Mouse (Mus musculus) Patski (cell line): ENCODE results near the gene Glb1l2. TPM values are rescaled to one million over a fixed set of nuclear protein-coding genes. Genes with fewer than 3 reads are reported as not detected.

ENCODE experiments used
- ATAC-seq: fragments of 100-300 bp; one replicate; pipeline ENCODE4 v1.8.0; 2021
- CTCF ChIA-PET: fragments of 350-600 bp; sonication (Branson Sonifier 250); formaldehyde crosslinking; loops from one replicate; lab custom pipeline; 2022; ENCODE audit warnings: inconsistent platforms; lab: Charles Lee
- POLR2A ChIA-PET: fragments of 350-600 bp; sonication (Branson Sonifier 250); formaldehyde crosslinking; loops from one replicate; lab custom pipeline; 2022; ENCODE audit warnings: antibody characterized with exemption, inconsistent platforms; lab: Charles Lee
- DNase-seq: peaks from one replicate; pipeline ENCODE4 v3.0.0-alpha.2; 2011; ENCODE audit warnings: low read depth, low spot score
- H3K27me3 ChIP-seq: fragments of 371-371 bp; one replicate; pipeline ENCODE4 v1.5.1; 2021
- CTCF ChIP-seq: fragments of 100-300 bp; IDR thresholded peaks from one replicate; pipeline ENCODE4 v1.5.1; 2021
- in situ Hi-C: fragments of 300-500 bp; cut with MboI; formaldehyde crosslinking; loops from 3 replicates; pipeline ENCODE4 v1.11.1; 2018; ENCODE audit warnings: low pct_unique_long_range_greater_than_20kb, mixed read lengths
- polyA plus RNA-seq: library from polyadenylated mRNA; unstranded; gene quantifications from one replicate; pipeline ENCODE4 v1.2.3, GENCODE M21; 2021

The Glb1l2 gene
- 0.01 TPM for polyA plus RNA-seq

DNA sequence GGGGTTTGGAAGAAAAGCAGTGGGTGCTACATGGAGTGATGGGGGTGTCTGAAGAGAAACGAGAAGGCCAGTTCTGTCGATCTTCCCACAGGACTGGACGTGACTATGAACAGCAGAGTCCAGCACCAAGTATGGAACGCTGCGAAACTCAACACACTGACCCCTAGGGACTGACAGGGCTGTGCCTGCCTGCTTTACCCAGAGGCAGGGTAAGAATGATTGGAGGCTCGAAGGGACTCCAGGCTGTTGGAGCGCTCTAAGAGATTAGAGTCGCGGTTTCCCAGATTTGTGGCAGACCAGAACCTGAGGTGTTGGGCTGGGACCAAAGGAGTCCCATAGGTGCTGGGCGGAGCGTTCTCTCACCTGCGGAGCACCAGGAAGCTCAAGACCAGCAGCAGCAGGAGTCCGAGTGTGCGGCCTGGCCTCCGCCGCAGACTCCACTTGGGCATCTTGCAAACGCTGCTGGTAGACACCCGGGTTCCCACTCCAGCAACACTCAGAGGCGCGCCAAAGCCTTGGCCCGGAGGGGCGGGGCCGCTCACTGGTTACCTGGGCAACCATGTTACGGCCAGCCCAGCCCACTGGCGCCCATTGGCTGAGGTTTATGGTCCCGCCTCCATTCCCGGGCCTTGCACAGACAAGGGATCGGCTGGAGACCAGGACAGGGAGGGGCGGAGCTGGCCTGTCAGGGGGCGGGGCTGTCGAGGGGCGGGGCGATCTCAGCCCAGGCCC is at the start of gene Glb1l2:
Gene Glb1l2 (minus strand): TSS at position 534 of the 732 bp plus-strand sequence.
- peaks cover 10% of the 10 kb centered on the region for H3K27me3 ChIP-seq
- no peak for TF ChIP-seq CTCF
- ChIA-PET POLR2A (no interaction called here), CTCF (no interaction called here)
- ATAC-seq: peak; percentile 21
- no peak for DNase-seq
- in situ Hi-C loops: no loop called here

DNA sequence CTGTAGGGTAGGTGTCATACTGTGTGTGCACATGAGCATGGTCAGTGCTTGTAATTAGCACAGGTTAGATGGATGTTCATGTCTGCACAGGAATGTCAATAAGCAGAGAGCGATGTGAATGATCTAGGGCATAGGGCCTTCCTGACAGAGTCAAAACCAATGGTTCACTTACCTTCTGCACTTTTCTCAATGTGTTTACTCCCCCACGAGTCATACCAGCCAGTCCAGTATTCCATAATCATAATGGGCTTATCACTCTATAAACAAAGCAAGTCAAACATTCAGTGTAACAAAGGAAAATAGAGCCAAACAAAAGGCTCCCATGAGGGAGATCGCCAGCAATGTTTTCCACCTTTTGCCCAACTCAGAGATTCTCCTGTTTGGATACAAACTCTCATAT is 24.8 kb upstream of the Glb1l2 start:
- no peak for TF ChIP-seq CTCF
- CTCF ChIA-PET: no interaction called here
- in situ Hi-C loops: no loop called here
- POLR2A ChIA-PET: no interaction called here
- ATAC-seq (no peak), DNase-seq (no peak)
- H3K27me3 ChIP-seq: peaks cover 5% of the 10 kb centered on the region

DNA sequence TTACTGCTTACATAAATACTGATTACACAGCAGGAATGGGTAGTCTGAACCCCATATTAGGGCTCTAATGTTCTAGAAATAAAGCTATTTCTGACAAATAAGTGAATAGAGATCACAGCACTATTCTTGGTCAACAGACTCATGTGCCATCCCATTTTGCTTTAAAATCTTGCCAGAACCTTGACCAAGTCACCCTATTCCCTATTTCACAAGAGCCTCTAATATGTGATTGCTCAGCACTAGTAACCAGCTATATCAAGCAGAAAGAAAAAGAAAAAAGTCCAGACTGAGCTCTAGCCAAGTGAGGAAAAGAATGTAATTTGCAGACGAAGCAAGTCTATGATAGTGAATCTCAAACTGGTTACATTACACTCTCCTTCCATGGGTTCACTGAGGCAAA is 13.7 kb upstream of the Glb1l2 start:
- peaks cover 11% of the 10 kb centered on the region for H3K27me3 ChIP-seq
- no peak for TF ChIP-seq CTCF
- CTCF ChIA-PET: no interaction called here
- POLR2A ChIA-PET: no interaction called here
- ATAC-seq: no peak
- in situ Hi-C loops: no loop called here
- DNase-seq: no peak

DNA sequence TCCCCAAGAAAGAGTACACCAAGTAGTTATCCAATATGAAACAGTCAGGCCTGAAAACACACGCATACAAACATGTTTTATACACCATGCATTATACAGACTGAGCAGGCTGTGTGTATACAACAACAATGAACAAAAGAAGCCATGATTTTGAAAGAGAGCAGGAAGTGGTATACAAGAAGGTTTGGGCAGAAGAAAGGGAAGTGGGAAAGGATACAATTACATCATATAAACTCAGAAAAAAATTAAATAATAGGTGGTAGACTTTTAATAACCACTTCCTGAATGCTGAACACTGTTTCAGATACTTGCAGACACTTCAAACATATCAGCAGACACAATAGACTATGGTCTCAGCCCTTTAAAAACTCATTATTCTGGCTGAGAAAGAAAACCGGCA is 2.5 kb upstream of the Glb1l2 start:
- TF ChIP-seq CTCF: no peak
- DNase-seq (no peak), ATAC-seq (no peak)
- POLR2A ChIA-PET: no interaction called here
- in situ Hi-C loops: no loop called here
- CTCF ChIA-PET: no interaction called here
- peaks cover 4% of the 10 kb centered on the region for H3K27me3 ChIP-seq

DNA sequence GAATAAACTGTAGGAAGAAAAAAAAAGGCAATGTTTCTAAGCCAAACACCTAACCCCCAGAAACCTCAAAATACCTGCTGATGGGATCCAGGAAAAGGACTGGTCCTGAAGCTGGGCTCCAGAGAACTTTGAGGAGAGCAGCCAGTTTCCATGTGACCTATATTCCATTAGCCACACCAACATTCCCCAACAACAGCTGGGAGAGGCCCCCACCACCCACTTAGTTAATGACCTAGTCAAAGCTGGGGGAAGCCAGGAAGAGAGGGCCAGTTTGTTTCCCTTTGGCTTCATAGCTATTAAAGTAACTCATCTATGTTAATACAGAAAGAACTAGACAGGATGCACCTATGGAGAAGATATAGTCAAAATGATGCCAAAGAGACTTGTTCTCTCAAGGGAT is 1.9 kb downstream of the Glb1l2 start:
- ATAC-seq (no peak), DNase-seq (no peak)
- POLR2A ChIA-PET: no interaction called here
- TF ChIP-seq CTCF: no peak
- CTCF ChIA-PET: no interaction called here
- in situ Hi-C loops: no loop called here
- H3K27me3 ChIP-seq: peaks cover 10% of the 10 kb centered on the region

DNA sequence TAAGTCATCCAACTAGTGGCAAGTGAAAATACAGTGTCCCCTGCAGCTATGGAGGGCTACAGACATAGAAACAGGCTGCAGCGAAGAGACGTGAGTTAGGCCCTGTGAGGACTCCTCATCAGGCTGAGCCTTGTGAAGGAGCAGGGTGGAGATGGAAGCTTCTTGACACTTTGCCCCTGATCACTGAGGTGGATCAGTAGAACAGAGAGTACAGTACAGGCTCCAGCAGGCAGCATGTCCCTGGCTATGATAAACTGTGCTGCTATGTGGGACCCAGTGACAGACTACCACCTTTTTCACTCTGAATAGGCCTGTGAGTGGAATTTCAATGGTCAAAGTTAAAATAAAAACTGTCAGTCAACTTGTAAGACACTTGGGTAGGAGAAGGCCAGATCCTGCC is 5.9 kb downstream of the Glb1l2 start:
- CTCF ChIA-PET: no interaction called here
- no peak for TF ChIP-seq CTCF
- POLR2A ChIA-PET: no interaction called here
- no peak for DNase-seq
- H3K27me3 ChIP-seq: peaks cover 10% of the 10 kb centered on the region
- ATAC-seq: no peak
- in situ Hi-C loops: no loop called here

DNA sequence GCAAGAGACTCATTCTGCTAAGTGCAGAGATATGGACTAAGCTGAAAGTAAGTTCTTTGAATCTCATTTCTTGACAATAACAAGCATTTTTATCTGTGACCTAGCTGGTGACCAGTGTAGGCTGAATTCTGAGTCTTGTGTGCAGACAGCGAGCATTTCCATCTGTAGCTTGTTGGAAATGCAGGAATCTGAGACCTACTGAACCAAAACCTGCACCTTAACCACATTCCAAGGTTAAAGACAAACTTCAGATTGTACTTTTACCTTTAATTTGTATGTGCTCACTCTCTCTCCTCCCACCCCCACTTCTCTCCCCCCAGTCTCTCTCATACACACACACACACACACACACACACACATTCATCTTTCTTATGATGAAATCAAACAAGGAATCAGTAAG is 7.5 kb downstream of the Glb1l2 start:
- no peak for ATAC-seq
- in situ Hi-C loops: no loop called here
- no peak for TF ChIP-seq CTCF
- peaks cover 14% of the 10 kb centered on the region for H3K27me3 ChIP-seq
- ChIA-PET CTCF (no interaction called here), POLR2A (no interaction called here)
- no peak for DNase-seq

DNA sequence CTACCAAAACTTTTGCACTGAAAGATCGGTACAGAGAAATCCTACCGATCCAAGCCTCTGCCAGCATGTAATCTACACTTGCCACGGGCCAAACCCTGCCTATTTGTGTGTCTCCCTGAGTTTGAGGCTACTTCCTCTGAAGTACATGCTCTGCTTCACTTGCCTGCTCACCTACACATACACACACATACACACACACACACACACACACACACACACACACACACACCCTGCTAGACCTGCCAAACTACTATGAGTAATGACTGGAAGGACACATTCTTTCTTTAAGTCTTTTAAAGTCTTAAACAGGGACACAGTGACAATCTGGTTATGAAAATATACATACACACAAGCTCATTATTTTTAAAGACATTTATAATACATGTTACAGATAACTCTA is 8.1 kb downstream of the Glb1l2 start:
- ChIA-PET CTCF (no interaction called here), POLR2A (no interaction called here)
- no peak for TF ChIP-seq CTCF
- ATAC-seq (no peak), DNase-seq (no peak)
- peaks cover 14% of the 10 kb centered on the region for H3K27me3 ChIP-seq
- in situ Hi-C loops: no loop called here

DNA sequence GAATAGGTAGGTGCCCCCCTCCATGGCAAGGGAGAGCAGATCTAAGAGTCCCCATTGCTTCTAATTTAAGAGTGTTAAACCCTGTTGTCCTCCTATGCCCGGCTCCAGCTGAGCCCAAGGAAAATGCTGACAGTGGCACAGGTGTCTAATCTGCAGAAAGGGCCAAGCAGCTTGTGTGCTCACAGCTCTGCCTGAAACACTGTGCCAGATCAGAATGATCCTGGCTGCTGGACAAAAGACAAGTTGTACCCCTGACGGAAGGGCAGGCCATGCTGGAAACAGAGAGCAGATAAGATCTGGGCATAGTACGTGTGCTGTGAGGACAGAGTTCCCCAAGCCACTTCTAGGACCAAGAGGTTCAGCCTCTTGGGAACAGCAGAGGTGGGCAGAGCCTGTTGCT is 13.4 kb downstream of the Glb1l2 start:
- no peak for TF ChIP-seq CTCF
- ChIA-PET CTCF (no interaction called here), POLR2A (no interaction called here)
- in situ Hi-C loops: no loop called here
- ATAC-seq (no peak), DNase-seq (no peak)
- H3K27me3 ChIP-seq: peaks cover 9% of the 10 kb centered on the region

DNA sequence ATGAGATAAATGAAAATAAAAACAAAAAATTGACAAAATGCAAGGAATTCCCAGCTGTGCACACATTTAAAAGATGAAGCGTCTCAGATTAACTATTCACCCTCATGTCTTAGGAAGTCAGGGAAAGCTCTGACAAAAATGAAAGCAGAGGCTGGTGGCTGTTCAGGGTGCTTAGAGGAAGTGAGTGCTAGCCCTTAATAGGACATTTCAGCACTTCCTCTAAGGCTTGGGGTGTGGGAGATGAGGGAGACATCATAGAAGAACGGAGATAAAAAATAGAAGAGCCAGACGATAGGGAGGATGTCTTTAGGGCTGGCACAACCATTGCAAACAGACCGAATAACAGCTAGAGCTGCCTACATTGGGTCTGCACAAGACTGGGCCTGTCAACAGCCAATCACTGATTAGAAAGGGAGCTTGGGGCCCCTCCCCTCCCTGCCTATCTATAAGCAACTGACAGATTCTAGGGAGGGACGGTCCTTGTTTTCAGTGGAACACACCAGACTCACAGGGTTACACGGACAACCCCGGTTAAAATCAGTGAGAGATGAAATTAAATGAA is 22.8 kb downstream of the Glb1l2 start:
- DNase-seq: no peak
- no peak for ATAC-seq
- TF ChIP-seq CTCF: no peak
- in situ Hi-C loops: no loop called here
- peaks cover 3% of the 10 kb centered on the region for H3K27me3 ChIP-seq
- POLR2A ChIA-PET: no interaction called here
- CTCF ChIA-PET: no interaction called here

DNA sequence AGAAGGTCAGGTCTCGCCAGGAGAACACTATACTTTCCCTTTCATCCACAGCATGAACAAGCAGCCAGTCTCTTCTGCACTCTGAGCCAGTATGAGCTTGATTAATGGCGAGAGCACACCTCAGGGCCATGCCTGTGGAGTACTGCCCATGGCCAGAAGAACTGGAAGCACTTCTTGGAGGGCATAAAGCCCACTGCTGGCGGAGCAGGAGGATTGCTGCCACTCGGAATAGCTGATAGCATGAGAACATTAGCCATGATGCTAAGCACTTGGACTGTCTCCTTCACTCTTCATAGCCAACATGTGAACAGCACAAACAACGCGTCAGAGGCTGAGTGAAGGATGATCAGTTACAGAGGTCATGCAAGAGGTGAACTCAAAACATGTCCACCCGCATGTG is 27.8 kb downstream of the Glb1l2 start:
- no peak for TF ChIP-seq CTCF
- in situ Hi-C loops: loop anchor here (5.0 to 10.0 kb wide), 2 partner anchors 1111 to 1604 kb away; no protein-coding TSS in a partner anchor
- POLR2A ChIA-PET: no interaction called here
- H3K27me3 ChIP-seq: no peaks in the 10 kb centered on the region
- ATAC-seq (no peak), DNase-seq (no peak)
- CTCF ChIA-PET: no interaction called here
